Mouse (Mus musculus) heart, embryonic 15.5 days (tissue): Measurements from ENCODE around the gene Ppp1r16b. TPM values are rescaled to one million over a fixed set of nuclear protein-coding genes. Genes with fewer than 3 reads are reported as not detected.
A peak's percentile ranks its signal among the peaks of the same experiment; 100 is the strongest.

Experiments
- ATAC-seq: fragments of 200-750 bp; cut with Nextera tagmentation; replicated peaks from 2 replicates; pipeline ENCODE4 v1.8.0; 2017; ENCODE audit warnings: low read depth, moderate TSS enrichment; ENCODE audit not compliant: insufficient number of reproducible peaks, insufficient read depth, low FRiP score
- H3K27ac ChIP-seq: fragments of 300-500 bp; sonication (generic); 2 replicates; pipeline ENCODE4 v1.5.1; 2015; ENCODE audit warnings: mild to moderate bottlenecking, inconsistent platforms
- H3K27me3 ChIP-seq: fragments of 300-500 bp; sonication (generic); 2 replicates; pipeline ENCODE4 v1.6.1; 2015; ENCODE audit warnings: inconsistent platforms
- H3K36me3 ChIP-seq: fragments of 300-500 bp; sonication (generic); 2 replicates; pipeline ENCODE4 v1.6.1; 2015; ENCODE audit warnings: mild to moderate bottlenecking, inconsistent platforms
- H3K4me1 ChIP-seq: fragments of 300-500 bp; sonication (generic); replicated peaks from 2 replicates; pipeline ENCODE4 v1.6.1; 2015; ENCODE audit warnings: inconsistent platforms
- H3K4me2 ChIP-seq: fragments of 300-500 bp; sonication (generic); 2 replicates; pipeline ENCODE4 v1.6.1; 2015; ENCODE audit warnings: inconsistent platforms, mild to moderate bottlenecking, moderate library complexity
- H3K4me3 ChIP-seq: fragments of 300-500 bp; sonication (generic); 2 replicates; pipeline ENCODE4 v1.5.1; 2015; ENCODE audit warnings: mild to moderate bottlenecking, inconsistent platforms
- H3K9ac ChIP-seq: fragments of 300-500 bp; sonication (generic); 2 replicates; pipeline ENCODE4 v1.6.1; 2015; ENCODE audit warnings: mild to moderate bottlenecking, inconsistent platforms
- H3K9me3 ChIP-seq: fragments of 300-500 bp; sonication (generic); replicated peaks from 2 replicates; pipeline ENCODE4 v1.6.1; 2016; ENCODE audit warnings: inconsistent platforms
- WGBS: fragments of 180-500 bp; shearing (Covaris S2); methylation state at CpG from one replicate; pipeline ENCODE4 v1.1.7; 2015; ENCODE audit warnings: mixed read lengths; 5-methylcytosine and 5-hydroxymethylcytosine counted together
- polyA plus RNA-seq: library from polyadenylated mRNA; unstranded; fragments of >200 nt; fragmentation: Nextera tagmentation; extraction: Ambion mirVana; gene quantifications from 2 replicates; pipeline ENCODE4 v1.2.1, GENCODE M21; 2015

Ppp1r16b gene
- polyA plus RNA-seq: 5.2 and 6.8 TPM in 2 replicates

DNA sequence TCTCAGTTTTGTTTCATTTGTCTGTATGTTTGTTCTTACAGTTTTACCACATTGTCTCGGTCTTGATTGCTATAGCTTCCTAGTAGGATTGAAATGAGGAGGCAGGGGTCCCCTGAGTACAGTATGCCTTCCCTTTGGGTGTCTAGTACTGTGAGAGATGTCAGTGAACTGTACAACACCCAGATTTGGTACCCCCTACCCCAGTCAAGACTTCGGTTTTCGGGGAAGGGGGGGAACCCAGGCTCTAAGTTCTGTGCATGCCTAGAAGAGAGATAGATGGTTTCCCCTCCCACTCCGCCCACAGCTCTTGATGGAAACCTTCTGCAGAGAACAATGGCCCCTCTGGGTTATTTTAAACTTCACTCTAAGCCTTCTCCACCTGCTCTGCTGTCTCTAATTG lies at the start of gene Ppp1r16b:
TSS of gene Ppp1r16b (plus strand) at position 301 of the 400 bp plus-strand sequence.
- ATAC-seq: no peak
- 51% methylated on average over 4 of the region's 4 CpGs for WGBS
- peaks cover 53% of the 10 kb centered on the region for H3K27me3 ChIP-seq
- no peaks in the 10 kb centered on the region for H3K36me3 ChIP-seq
- H3K9ac ChIP-seq: no peak within 1 kb of the TSS
- no peak within 1 kb of the TSS for H3K4me2 ChIP-seq
- H3K4me1 ChIP-seq: peaks cover 37% of the 10 kb centered on the region
- no peaks in the 10 kb centered on the region for H3K9me3 ChIP-seq
- 0 out of 2 replicates have a peak within 1 kb of the TSS, but pooled peaks have one; percentile 22 for H3K27ac ChIP-seq
- H3K4me3 ChIP-seq: no peak within 1 kb of the TSS

DNA sequence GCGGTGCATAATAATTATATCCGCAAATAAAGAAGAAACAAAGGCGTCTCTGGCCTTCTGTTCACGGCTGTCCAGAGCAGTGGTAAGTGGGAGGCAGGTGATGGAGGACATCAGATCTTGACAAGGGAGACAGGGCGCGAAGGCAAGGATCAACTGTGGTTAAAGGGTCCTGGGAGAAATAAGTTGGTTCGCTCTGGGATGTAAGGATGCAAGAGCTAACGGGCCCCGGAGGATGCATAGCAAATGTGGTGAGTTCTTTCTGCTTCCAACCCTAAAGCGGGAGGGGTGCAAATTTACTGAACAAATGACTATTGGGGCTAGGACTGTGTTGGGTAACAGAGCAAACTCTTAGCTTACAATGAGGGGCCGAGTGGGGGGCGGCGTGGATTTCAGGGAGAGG lies 49.5 kb upstream of the Ppp1r16b start:
- Histone ChIP-seq H3K4me1 (peaks cover 17% of the 10 kb centered on the region), H3K9me3 (no peaks in the 10 kb centered on the region), H3K9ac (no peak overlapping the region), H3K27me3 (peaks cover 98% of the 10 kb centered on the region), H3K4me3 (no peak overlapping the region), H3K36me3 (no peaks in the 10 kb centered on the region), H3K27ac (no peak overlapping the region), H3K4me2 (no peak overlapping the region)
- WGBS: 5% methylated on average over 13 of the region's 13 CpGs
- ATAC-seq: no peak

DNA sequence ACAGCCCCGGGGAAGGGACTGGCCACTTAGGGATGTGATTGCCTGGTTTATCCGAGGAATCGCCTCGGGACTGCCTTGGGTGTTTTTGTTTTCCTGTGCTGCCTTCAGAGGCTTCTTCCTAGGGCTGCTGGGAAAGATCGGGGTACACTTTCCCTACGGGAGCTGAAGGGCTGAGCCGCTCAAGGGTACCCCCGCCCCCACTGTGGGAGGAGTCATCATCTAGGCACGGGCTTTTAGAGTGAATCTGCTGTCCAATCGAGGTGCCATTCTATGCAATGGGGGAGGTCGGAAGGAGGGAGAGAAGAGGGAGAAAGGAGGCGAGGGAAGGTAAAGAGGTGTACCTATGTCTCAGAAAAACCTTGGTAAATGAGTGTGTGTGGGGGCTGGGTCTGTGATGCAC lies 48.9 kb upstream of the Ppp1r16b start:
- H3K27ac ChIP-seq: no peak overlapping the region
- no peak overlapping the region for H3K4me3 ChIP-seq
- no peaks in the 10 kb centered on the region for H3K9me3 ChIP-seq
- H3K4me2 ChIP-seq: no peak overlapping the region
- ATAC-seq: no peak
- H3K4me1 ChIP-seq: peaks cover 13% of the 10 kb centered on the region
- H3K27me3 ChIP-seq: peaks cover 98% of the 10 kb centered on the region
- no peaks in the 10 kb centered on the region for H3K36me3 ChIP-seq
- no peak overlapping the region for H3K9ac ChIP-seq
- WGBS: under 1% methylated on average over 12 of the region's 12 CpGs

DNA sequence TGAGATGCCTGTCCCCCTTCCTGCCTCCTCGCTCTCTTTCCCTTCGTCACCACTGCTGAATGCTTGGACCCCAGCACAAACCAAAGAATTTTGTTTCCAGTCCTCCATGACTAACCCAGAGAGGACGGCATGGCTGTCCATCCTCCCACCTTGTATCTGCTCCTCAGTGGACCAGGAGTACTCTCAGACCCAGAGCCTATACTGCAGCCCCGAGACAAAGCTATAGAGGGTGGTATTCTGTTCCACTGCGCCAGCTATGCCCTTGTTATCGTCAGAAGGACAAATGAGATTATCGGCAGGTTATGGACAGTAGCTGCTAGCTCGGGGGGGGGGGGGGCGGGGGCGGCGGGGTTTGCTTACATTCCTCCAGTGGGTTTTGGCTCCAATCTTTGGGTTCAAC lies 48.4 kb upstream of the Ppp1r16b start:
- H3K4me2 ChIP-seq: no peak overlapping the region
- no peak overlapping the region for H3K4me3 ChIP-seq
- H3K4me1 ChIP-seq: peaks cover 13% of the 10 kb centered on the region
- ATAC-seq: no peak
- H3K36me3 ChIP-seq: no peaks in the 10 kb centered on the region
- no peaks in the 10 kb centered on the region for H3K9me3 ChIP-seq
- H3K27me3 ChIP-seq: peaks cover 98% of the 10 kb centered on the region
- H3K27ac ChIP-seq: no peak overlapping the region
- H3K9ac ChIP-seq: no peak overlapping the region
- WGBS: 6% methylated on average over 11 of the region's 11 CpGs

DNA sequence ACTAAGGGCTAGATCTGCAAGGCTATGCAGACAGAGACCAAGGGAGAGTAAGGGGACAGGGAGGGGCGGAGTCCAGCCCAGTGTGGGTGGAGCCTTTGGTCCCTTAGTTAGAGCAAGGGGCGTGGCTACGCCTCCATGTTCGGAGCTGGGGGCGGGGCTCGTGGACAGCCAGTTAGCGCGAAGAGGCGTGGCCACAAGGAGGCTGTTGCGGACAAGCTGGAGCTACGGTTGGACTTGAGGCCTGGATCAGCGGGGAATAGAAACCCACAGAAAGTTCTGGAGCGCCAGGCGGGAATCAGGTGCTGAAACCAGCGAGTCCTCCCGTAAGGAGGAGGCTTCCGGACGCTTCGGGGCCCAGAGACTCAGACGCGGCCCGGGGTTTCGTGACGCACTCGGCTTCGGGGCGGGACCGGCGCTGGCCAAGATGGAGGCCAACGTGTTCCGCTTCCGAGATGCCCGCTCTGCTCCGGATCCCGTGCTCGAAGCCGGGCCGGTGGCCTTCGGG lies 40.4 kb upstream of the Ppp1r16b start, which contains the start of gene Actr5:
TSS of gene Actr5 (plus strand) at position 171 of the 505 bp plus-strand sequence.
- H3K9me3 ChIP-seq: no peaks in the 10 kb centered on the region
- peak within 1 kb of the TSS; percentile 91 for H3K4me2 ChIP-seq
- H3K4me3 ChIP-seq: peak within 1 kb of the TSS; percentile 95
- H3K9ac ChIP-seq: peak within 1 kb of the TSS; percentile 65
- 0% methylated on average over 39 of the region's 39 CpGs for WGBS
- peaks cover 16% of the 10 kb centered on the region for H3K36me3 ChIP-seq
- peaks cover 25% of the 10 kb centered on the region for H3K27me3 ChIP-seq
- peak; percentile 92 for ATAC-seq
- H3K4me1 ChIP-seq: peaks cover 15% of the 10 kb centered on the region
- H3K27ac ChIP-seq: peak within 1 kb of the TSS; percentile 90

DNA sequence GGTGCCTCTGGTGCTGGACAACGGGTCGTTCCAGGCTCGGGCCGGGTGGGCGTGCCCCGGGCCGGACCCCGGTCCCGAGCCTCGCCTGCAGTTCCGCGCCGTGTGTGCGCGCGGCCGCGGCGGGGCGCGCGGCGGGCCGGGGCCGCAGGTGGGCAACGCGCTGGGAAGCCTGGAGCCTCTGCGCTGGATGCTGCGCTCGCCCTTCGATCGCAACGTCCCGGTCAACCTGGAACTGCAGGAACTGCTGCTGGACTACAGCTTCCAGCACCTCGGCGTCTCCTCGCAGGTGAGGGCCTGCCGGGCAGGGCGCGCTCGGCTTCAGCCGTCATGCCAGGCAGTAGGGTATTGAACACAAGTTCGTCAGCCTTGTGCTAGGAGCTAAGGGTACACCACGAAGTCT lies 40.0 kb upstream of the Ppp1r16b start:
- no peak; the same call in 1 of the 2 replicates for ATAC-seq
- peak overlapping the region; percentile 95 for H3K4me3 ChIP-seq

DNA sequence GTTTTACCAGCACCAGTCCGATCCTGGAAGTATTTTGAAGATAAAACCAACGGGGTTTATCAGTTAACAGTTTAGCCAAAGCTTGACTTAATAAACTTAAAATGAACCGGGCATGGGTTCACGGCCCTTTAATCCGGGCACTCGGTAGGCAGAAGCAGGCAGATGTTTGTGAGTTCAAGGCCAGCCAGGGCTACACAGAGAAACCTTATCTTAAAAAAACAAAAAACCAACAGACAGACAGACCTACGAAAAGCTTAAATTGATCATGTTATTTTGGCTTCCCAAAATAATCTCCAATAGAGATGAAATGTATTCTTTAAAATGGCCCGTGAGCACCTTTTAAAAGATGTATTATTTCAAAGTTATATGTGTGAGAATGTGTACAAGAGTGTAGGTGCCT lies 39.5 kb upstream of the Ppp1r16b start:
- H3K4me3 ChIP-seq: peak overlapping the region; percentile 95
- no peak overlapping the region; the same call in 1 of the 2 replicates for H3K27ac ChIP-seq
- H3K27me3 ChIP-seq: peaks cover 16% of the 10 kb centered on the region
- H3K4me2 ChIP-seq: peak overlapping the region; percentile 91
- peaks cover 15% of the 10 kb centered on the region for H3K4me1 ChIP-seq
- peak overlapping the region; percentile 65 for H3K9ac ChIP-seq
- no peaks in the 10 kb centered on the region for H3K9me3 ChIP-seq
- peaks cover 18% of the 10 kb centered on the region for H3K36me3 ChIP-seq
- ATAC-seq: no peak
- 28% methylated on average over 8 of the region's 8 CpGs for WGBS

More for the DNA sequence above, 40.0 kb upstream of the Ppp1r16b start:
- Histone ChIP-seq H3K27ac (peak overlapping the region; percentile 90), H3K4me1 (peaks cover 15% of the 10 kb centered on the region), H3K27me3 (peaks cover 20% of the 10 kb centered on the region), H3K4me2 (peak overlapping the region; percentile 91), H3K36me3 (peaks cover 18% of the 10 kb centered on the region), H3K9ac (peak overlapping the region; percentile 65), H3K9me3 (no peaks in the 10 kb centered on the region)
- under 1% methylated on average over 44 of the region's 44 CpGs for WGBS

DNA sequence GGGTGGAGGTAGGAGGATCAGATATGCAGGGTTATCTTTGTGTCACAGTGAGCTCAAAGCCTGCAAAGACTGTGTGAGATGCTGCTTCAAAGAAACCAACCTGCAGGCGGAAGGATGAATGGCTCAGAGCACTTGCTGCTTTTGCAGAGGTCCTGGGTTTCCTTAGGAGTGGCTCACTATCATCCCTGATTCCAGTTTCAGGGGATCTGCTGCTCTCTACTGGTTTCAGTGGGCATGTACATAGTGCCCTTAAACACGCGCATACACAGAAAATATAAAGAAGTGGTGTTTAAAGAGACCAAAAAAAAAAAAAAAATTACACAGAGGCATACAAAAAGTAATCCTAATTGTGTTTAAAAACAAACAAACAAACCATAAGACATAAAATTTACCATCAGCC lies 36.3 kb upstream of the Ppp1r16b start:
- no peak for ATAC-seq
- Histone ChIP-seq H3K27me3 (no peaks in the 10 kb centered on the region), H3K4me1 (peaks cover 15% of the 10 kb centered on the region), H3K4me2 (no peak overlapping the region), H3K4me3 (no peak overlapping the region), H3K9ac (no peak overlapping the region), H3K9me3 (no peaks in the 10 kb centered on the region), H3K36me3 (peaks cover 43% of the 10 kb centered on the region), H3K27ac (no peak overlapping the region)
- 68% methylated on average over 3 of the region's 3 CpGs for WGBS

DNA sequence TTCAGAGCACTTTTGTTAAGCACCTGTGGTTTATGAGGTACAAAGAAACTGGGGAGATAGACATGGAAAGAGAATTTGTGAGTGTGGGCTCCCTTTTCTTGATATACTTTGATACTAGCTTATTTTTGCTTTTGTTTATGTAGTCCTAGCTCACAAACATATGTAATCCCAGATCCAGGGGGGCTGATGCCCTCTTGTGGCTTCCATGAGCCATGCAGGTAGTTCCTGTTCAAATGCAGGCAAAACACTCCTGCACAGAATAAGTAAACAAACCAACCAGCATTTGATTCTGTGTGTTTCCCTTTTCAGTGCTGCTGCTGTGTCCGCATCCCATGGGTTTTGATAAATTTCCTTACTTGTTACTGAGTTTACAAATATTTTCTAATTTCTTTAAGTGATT lies 35.8 kb upstream of the Ppp1r16b start:
- Histone ChIP-seq H3K27me3 (no peaks in the 10 kb centered on the region), H3K27ac (no peak overlapping the region), H3K36me3 (peaks cover 45% of the 10 kb centered on the region), H3K4me1 (peaks cover 14% of the 10 kb centered on the region), H3K9ac (no peak overlapping the region), H3K4me3 (no peak overlapping the region), H3K4me2 (no peak overlapping the region), H3K9me3 (no peaks in the 10 kb centered on the region)
- no peak for ATAC-seq
- 75% methylated on average over 1 of the region's 1 CpGs for WGBS

DNA sequence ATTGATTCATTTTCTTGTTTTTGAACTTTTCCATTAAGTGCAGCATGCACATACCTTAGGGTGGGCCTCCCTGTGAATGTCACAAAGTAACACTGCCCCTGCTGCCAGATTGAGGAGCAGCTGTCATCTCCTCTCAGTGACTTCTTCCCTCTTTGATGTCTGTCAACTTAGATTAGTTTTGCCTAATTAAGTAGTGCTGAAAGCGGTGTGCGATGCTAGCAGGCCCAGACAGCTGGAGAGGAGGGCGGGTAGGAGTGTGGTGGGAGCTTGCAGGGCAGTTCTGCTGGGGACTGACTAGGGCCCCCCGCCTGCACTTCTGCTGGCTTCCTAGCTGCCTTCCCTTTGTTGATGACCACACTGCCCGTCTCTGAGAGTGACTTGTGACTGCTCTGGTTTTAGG lies 33.3 kb upstream of the Ppp1r16b start:
- ATAC-seq: no peak
- Histone ChIP-seq H3K36me3 (peaks cover 69% of the 10 kb centered on the region), H3K27ac (no peak overlapping the region), H3K9ac (no peak overlapping the region), H3K4me3 (no peak overlapping the region), H3K27me3 (no peaks in the 10 kb centered on the region), H3K9me3 (no peaks in the 10 kb centered on the region), H3K4me1 (no peaks in the 10 kb centered on the region), H3K4me2 (no peak overlapping the region)
- WGBS: 79% methylated on average over 5 of the region's 5 CpGs

DNA sequence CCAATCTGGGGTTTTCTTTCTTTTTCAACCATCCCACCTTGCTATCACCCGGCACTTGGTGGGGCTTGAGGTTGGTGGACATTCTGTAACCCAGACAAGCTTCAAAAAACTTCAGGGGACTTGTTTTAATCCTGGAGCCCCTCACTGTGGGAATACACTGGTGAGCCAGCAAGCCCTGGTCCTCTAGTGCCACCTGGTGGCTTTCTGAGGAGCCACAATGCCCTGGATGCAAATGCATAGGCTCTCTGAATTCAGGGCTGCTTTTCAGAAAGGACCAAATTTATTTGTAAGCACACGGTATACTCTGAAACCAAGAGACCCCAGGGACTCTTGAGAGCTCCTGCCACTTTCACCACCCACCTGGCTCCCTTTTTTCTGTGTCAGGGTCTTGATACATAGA lies 23.3 kb upstream of the Ppp1r16b start:
- Histone ChIP-seq H3K9ac (no peak overlapping the region), H3K27me3 (no peaks in the 10 kb centered on the region), H3K27ac (no peak overlapping the region), H3K4me2 (no peak overlapping the region), H3K9me3 (no peaks in the 10 kb centered on the region), H3K4me1 (no peaks in the 10 kb centered on the region), H3K4me3 (no peak overlapping the region), H3K36me3 (peaks cover 21% of the 10 kb centered on the region)
- ATAC-seq: 0 out of 2 replicates have a peak, but pooled peaks have one; percentile 32
- WGBS: 10% methylated on average over 2 of the region's 2 CpGs

DNA sequence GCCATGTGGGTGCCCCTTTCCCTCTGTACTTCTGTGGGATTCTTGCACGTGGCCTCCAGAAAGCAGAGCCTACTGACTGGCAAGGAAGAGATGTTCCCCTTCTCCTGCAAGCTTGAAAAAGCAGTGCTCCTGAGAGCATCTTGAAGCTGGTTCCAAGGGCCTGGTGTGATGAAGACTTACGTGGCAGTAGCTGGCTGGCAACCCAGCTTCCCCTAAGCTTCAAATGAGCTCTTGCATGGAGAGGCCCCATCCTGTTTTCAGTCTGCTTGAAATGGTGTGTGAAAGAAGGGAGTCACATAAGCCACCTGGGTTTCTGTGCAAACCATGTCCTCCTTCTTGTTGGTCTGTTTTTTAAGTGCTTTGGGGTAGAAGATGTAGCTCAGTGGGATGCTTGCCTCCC lies 22.6 kb upstream of the Ppp1r16b start:
- Histone ChIP-seq H3K4me2 (no peak overlapping the region), H3K9me3 (no peaks in the 10 kb centered on the region), H3K36me3 (peaks cover 14% of the 10 kb centered on the region), H3K4me1 (no peaks in the 10 kb centered on the region), H3K4me3 (no peak overlapping the region), H3K9ac (no peak overlapping the region), H3K27me3 (no peaks in the 10 kb centered on the region), H3K27ac (no peak overlapping the region)
- 92% methylated on average over 2 of the region's 2 CpGs for WGBS
- no peak for ATAC-seq
